Mouse (Mus musculus) hindbrain, embryonic 10.5 days (tissue): ENCODE results near the gene Hs6st1. TPM values are rescaled to one million over a fixed set of nuclear protein-coding genes. Genes with fewer than 3 reads are reported as not detected.

Experiments used
- polyA plus RNA-seq: library from polyadenylated mRNA; unstranded; fragments of >200 nt; fragmentation: Nextera tagmentation; extraction: Ambion mirVana; gene quantifications from 2 replicates; pipeline ENCODE4 v1.2.1, GENCODE M21; 2016

Gene Hs6st1
- polyA plus RNA-seq, 1 experiment from 2014 or later: 6.2 TPM

Other genes starting within 250 kb of the Hs6st1 start
- gene Uggt1, start 176.3 kb downstream of the Hs6st1 start, polyA plus RNA-seq: 51.7 and 54.0 TPM in 2 replicates
- 0.30 and 0.31 TPM in 2 replicates for gene Neurl3, start 206.3 kb downstream of the Hs6st1 start, polyA plus RNA-seq
- 2.0 and 3.5 TPM in 2 replicates for gene Arid5a, start 239.3 kb downstream of the Hs6st1 start, polyA plus RNA-seq